In genomic region chr12:102719552-102720315, GRCm38 (mm10) we compare ENCODE assay signal across 7 mouse cellular contexts. TPM values are rescaled to one million over a fixed set of nuclear protein-coding genes. Genes with fewer than 3 reads are reported as not detected.
A peak's percentile ranks its signal among the peaks of the same experiment; 100 is the strongest.
DNase-seq lines count a peak whose midpoint lies in the region; ATAC-seq lines count a peak whose summit lies in the region.

No protein-coding gene starts in this region.

- ATAC-seq in neural tube, embryonic 11.5 days (ENCODE audit: insufficient read depth, low FRiP score, low TSS enrichment) = peak; percentile 36; the same call in 1 of the 2 replicates

- no peaks in the 10 kb centered on the region for H3K9me3 ChIP-seq in neural tube, embryonic 11.5 days (ENCODE audit: control insufficient read depth, low read length)

- no peaks in the 10 kb centered on the region for H3K36me3 ChIP-seq in neural tube, embryonic 11.5 days (ENCODE audit: control insufficient read depth, insufficient read depth, low read length)

- peak; percentile 34 for DNase-seq in urinary bladder, postnatal 25 days (ENCODE audit: low spot score)
- DNase-seq in urinary bladder, postnatal 36 days (ENCODE audit: low spot score in 2 of 2) = no peak
- peak; percentile 59 to 70 for DNase-seq in cerebellum, adult 18-20 months
- peak; percentile 79 for DNase-seq in forelimb bud, embryonic 11.5 days (ENCODE audit: low read depth, low spot score)
- peak; percentile 66 to 71 for DNase-seq in kidney, postnatal 4 days
- peak; percentile 56 for DNase-seq in neural tube, embryonic 11.5 days (ENCODE audit: low spot score)
- DNase-seq in layer of hippocampus, adult 9-11 months = no peak

- no peak overlapping the region for H3K4me2 ChIP-seq in neural tube, embryonic 11.5 days (ENCODE audit: low read depth)

- no peak overlapping the region for H3K4me3 ChIP-seq in neural tube, embryonic 11.5 days (ENCODE audit: low read depth, low read length)

- WGBS in neural tube, embryonic 11.5 days = 36% methylated on average over 13 of the region's 13 CpGs

- H3K9ac ChIP-seq in neural tube, embryonic 11.5 days (ENCODE audit: low read length) = no peak overlapping the region

- no peaks in the 10 kb centered on the region for H3K27me3 ChIP-seq in neural tube, embryonic 11.5 days (ENCODE audit: control insufficient read depth, insufficient read depth, low read length)

- no peak overlapping the region for H3K27ac ChIP-seq in neural tube, embryonic 11.5 days (ENCODE audit: low read depth, low read length)

- no peaks in the 10 kb centered on the region for H3K4me1 ChIP-seq in neural tube, embryonic 11.5 days (ENCODE audit: control insufficient read depth, insufficient read depth, low read length)

RNA-seq across cellular contexts. Expression of gene Itpk1, which starts 15.0 kb away (rescaled TPM):
- polyA plus RNA-seq in neural tube, embryonic 11.5 days (2014; fragmentation: Nextera tagmentation; extraction: Ambion mirVana) = 20.3 and 26.1 TPM in 2 replicates

RNA-seq across cellular contexts. Expression of gene Moap1, which starts 23.7 kb away (rescaled TPM):
- polyA plus RNA-seq in neural tube, embryonic 11.5 days (2014; fragmentation: Nextera tagmentation; extraction: Ambion mirVana) = 44.8 and 46.0 TPM in 2 replicates

RNA-seq across cellular contexts. Expression of gene Tmem251, which starts 23.8 kb away (rescaled TPM):
- polyA plus RNA-seq in neural tube, embryonic 11.5 days (2014; fragmentation: Nextera tagmentation; extraction: Ambion mirVana) = 11.6 and 11.7 TPM in 2 replicates

RNA-seq across cellular contexts. Expression of gene Gm28051, which starts 37.8 kb away (rescaled TPM):
- not detected in 2 replicates for polyA plus RNA-seq in neural tube, embryonic 11.5 days (2014; fragmentation: Nextera tagmentation; extraction: Ambion mirVana)

RNA-seq across cellular contexts. Expression of gene Gon7, which starts 37.9 kb away (rescaled TPM):
- 37.8 and 41.2 TPM in 2 replicates for polyA plus RNA-seq in neural tube, embryonic 11.5 days (2014; fragmentation: Nextera tagmentation; extraction: Ambion mirVana)

Comparison
In these comparisons a context has a peak if more than half of its experiments do, and no peak if none do; other contexts are left out.
1. DNase-seq: peak in urinary bladder, postnatal 25 days (single experiment), cerebellum, adult 18-20 months (2 of 2), forelimb bud, embryonic 11.5 days (single experiment), kidney, postnatal 4 days (2 of 2) and neural tube, embryonic 11.5 days (single experiment); none in urinary bladder, postnatal 36 days (0 of 2) and layer of hippocampus, adult 9-11 months (single experiment).